Mouse (Mus musculus) cerebellum, adult 9-11 months (tissue): Measurements from ENCODE around the gene Ssu2.

ENCODE experiments used
- DNase-seq: peaks from one replicate; pipeline ENCODE4 v3.0.0; 2022

Gene Ssu2

GRCm38 (mm10) chr6:112387947-112388346, at the start of gene Ssu2:
Gene Ssu2 (minus strand): TSS chr6:112388023.
- DNase-seq, result no peak

DNA sequence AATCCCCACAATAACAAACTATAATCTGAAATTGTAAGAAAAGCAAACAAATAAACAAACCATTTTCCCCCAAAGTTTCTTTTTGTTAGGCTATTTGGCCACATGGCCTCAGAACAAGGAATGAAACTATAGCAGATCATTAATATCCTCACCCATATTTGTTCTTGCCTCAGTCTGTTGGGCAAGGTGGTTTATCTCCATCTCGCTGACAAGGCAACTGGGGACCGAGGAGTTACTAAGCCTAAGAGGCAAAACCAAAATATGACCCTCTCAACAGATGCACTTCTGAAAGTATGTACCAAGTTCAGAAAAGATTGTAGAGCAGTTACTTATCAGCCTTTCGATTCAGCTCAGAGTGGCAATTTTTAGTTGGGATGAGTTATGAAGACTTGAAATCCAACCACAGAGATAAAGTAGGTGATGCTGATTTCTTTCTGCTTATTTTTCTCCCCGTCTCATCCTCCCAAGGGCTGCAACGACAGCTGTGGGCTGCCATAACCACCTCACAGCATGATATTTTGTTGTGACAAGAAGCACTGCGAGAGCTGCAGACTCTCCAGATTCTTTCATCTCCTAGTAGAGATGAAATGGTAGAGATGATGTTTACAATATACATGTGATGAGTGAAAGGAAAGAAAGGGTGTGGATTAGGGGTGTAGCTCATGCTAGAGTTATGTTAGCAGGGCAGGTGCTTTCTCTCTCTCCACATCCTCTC, 38.4 kb upstream of the Ssu2 start:
- DNase-seq, result no peak

- DNase-seq, result no peak
These were observed 36.1 kb upstream of the Ssu2 start for GRCm38 (mm10) chr6:112423746-112424501.

- no peak for DNase-seq
These were observed 33.1 kb upstream of the Ssu2 start for GRCm38 (mm10) chr6:112420883-112421282.

DNA sequence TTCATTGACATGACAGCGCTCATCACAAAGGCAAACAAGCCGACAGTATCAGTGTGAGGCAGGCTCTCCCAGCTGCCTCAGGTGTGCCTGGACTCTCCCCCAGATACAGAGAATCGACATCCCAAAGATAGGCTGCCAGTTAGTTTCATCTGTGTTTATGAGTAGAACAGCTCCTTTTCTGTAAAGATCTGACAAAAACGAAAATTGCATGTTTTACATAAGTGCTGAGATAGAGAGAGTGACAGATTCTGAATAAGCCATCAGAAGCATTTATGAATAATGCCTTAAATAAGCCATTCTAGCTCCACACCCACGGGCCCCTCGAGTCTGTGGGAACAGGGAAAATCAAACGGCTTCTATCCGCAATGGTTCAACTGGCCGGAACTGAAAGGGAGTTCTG, 31.5 kb upstream of the Ssu2 start:
- DNase-seq, result no peak

DNA sequence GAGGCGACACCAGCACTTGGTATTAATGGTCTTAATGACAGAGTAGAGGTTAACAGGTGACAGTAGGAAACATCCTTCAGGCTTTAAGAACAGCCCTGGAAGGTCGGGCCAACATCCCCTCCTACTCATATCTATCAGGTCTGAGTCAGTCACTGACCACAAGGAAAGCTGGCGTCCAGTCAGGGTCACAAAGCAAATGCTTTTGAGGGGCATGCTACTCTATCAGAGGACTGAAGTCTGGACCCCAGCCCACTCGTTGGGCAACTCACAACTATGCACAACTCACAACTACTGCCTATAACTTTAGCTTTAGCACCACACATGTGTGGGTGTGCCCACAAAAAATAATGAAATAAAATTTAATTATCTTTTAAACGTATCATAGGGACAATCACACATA, 16.3 kb upstream of the Ssu2 start:
- DNase-seq, result no peak

DNA sequence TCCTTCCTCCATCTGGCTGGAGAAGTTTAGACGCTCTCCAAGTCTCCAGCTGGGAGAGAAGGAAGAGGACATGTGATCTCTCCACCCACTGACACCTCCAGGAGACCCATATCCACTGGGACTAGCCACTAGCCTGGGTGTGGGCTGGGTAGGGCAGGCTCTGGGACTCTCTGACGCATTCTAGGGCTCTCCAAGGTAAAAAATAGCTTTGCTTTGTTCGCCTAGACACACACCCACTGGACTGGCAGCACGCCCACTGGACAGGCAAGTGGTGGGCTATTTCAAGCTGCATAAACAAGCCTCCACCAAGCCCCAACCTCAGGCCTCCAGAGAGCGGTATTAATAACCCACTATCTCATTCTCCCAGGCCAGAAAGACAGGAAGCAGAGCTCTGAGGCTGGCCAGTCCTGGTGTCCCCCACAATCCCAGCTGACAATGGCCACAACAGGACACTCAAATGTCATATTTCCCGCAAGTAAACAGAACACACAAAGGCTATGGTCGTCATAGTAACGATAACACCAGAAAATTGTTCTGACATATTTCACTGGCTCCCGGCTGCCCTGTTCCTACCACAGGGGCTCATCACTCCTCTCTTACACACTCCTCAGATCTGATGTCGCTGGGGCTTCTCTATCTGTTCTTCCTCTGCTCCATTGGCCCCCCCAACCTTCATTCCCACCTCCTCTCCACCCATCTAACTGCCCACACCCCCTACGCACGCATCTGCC, 14.3 kb upstream of the Ssu2 start:
- no peak for DNase-seq

DNA sequence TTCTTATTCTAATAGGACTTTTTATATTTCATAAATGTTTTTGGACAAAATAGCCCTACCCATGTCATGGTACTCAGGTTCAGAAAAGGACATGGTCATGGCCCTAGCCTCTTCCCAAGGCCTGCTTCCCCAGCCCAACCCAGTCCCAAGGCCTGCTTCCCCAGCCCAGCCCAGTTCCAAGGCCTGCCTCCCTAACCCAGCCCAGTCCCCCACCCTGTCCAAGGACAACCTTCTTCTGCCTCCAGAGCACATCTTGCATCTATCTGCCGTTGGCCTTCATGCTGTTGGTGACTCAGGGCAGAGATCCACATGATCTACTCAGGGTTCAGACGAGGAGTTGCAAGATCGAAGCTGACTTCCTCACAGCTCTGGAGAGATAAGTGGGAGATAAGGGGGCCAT, 9.5 kb upstream of the Ssu2 start:
- DNase-seq, result no peak

DNA sequence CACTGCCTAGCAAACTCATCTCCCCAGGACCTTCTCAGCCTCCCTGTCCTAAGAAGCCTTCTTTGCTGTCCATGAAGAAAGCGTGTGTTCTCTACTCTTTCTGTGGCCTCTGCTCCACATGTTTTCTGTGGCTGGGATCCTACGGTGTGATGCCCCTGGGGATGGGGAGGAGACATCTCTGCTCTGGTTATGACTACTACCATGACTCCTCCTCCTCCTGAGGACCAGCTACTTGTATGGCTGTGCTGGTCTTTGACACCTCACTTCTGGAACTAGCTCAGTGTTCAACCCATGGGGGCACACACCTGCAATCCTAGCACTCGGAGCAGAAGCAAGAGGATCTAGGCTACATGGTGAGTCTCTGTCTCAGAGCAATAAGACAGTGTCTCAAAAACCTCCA, 8.5 kb upstream of the Ssu2 start:
- DNase-seq, result no peak

DNA sequence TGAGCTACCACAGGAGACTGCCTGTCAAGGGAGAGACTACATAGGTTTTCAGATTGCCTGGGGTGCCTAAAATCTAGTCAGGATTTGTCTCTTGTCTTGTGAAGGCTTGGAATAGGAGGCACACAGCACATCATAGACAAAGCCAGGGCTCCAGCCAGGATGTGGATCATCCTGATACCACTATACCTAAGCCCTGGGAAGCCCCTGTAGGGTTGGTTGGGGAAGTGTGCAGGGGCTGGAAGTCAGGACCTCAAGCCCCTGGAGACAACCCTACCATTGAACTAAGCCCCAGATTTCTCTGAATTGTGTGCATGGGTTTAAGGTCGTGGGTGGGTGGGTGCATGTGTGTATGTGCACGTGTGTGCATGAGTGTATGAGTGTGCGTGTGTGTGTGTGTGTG, 562 bp upstream of the Ssu2 start:
- no peak for DNase-seq

DNA sequence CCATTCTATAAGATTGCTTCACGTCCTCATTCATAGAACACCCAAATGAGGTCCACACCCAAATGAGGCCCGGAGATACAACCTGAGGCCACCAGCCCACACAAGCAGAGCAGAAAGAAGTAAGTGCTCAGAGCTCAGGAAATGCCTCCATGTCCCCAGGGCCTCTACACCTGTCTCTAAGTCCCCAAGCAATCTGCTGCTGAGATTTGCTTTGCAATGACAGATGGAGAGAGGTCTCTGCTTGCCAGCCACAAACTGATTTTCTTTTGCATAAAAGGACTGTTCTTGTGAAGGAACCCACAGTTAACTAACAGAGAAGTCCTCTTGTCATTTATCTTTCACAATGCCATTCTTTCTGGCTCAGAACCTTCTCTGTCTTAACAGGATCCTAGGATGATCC, 1.6 kb downstream of the Ssu2 start:
- DNase-seq, result peak; percentile 11

DNA sequence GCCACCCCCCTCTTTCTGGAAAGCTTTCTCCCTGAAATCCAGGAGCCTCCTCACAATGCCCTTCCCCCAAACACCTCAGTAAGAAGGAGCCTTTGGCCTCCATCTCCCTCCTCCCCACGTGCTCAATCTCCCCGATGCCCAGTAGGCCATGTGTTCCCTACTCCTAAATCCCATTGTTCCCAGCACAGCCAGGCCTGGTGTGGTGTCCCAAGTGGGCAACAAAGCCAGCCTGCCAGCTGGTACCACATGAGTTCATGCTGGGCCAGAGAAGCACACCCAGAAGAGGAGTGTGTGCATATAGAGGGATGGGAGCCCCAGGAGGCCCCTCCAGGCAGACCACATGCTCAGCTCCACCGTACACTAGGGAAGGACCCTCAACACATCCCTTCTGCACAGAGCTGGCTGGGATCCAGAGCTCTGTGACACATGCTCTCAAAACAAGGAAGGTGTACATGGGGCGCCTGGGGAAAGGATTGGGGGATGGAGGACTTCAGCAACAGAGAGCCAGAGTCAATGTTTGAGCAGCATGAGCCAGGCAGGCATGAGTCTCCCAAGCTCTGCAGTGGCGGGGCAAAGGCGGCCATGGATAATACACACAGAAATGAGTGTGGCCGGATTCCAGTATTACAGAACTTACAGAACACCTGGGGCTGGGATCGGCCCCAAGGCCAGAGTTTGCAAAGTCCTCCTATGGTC, 4.7 kb downstream of the Ssu2 start:
- no peak for DNase-seq

DNA sequence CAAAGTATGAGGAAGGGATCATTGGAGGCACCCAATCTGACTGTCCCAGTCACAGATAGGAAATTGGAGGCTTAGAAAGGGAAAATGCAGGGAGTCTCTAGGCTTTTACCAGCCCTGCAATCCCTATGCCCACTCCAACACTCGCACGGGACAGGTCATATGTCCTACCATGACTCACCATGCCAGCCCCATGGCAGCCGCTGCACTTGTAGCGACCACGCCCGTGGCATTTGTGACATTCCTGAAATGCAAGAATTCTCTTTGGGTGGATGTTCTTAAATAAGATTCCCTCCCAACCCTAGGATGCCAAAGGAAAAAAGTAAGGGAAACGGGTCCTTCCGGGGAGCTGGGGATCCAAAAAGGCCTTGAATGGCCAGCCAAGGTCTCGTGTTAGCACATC, 8.8 kb downstream of the Ssu2 start:
- DNase-seq, result no peak

DNA sequence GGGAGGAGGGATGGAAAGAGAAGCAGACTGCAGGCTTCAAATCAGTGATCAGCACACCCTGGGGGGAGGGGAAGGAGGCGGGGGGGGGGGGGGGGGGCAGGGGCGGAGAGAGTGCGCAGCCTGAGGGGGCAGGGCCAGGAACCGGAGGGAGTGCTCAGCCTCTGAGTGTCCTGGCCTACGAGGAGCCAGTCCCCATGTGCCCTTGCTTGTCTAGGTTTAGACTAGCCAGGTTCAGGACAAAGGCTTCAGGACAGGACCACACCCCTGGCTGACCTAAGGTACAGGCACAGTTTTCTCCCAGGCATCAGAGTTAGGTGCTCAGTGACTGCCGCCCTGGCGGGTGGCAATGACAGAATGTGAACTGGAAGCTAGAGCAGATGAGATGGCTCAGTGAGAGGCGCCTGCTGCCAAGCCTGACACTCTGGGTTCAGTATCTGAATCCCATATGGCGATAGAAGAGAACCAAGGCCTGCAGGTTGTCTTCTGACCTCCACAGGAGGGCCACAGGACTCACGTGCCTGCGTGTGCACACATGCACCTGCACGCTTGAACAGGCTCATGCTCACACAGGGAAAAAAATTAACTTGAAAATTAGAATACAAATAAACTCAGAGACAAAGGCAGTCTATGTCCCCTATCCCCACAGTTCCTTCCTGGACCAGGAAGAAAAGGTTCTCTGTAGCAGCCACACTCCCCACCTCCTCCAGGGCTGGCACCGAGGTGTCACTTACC, 12.0 kb downstream of the Ssu2 start:
- no peak for DNase-seq

DNA sequence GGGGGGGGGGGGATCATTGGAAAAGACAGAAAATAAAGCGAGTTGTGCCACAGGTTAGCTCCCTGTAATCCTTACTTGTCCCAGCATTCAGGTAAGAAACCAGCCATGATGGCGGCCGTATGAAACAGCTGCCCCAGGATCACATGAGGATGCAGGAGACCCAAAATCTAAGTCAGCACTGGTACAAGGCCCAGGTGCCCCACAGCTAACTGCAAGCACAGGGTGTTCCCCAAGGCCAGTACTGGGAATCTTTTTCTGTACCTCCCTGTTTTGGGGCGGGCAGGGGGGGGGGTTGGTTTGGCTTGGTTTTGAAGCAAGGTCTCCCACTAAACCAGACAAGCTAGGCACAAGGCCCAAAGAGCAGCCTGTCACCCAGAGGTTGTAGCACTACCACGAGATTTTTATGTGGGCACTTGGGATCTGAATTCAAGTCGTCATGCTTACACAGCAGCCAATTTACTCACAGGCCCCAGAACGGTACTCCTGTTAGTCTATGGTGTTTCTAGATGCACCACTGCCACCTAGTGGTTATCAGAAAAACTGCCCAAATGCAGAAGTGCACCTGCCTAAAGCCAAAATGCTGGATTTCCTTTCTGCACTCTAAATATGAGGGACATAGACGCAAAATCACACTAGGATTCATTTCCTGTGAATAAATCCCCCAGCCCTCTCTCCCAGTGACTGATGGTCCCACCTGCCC, 13.8 kb downstream of the Ssu2 start:
- DNase-seq, result no peak

GRCm38 (mm10) chr6:112365294-112365693, 22.5 kb downstream of the Ssu2 start:
- DNase-seq, result no peak

DNA sequence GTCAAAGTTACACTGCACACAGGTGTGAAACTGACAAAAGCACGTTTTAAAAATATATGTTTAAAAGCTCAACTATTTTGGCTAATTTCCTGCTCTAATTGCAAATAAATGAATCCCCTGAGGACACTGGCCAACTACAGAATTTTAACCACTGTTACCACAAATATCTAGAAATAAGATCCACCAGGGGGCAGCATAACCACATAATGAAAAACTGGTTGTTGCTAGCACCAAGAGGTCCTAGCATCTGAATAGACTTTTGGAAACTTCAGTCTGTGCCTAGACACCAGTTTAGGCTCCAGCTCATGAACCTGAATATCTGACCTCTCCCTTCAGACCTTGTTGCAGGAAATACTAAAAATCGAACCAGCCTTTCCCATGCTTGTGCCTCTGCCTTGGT, 23.2 kb downstream of the Ssu2 start:
- DNase-seq, result no peak

DNA sequence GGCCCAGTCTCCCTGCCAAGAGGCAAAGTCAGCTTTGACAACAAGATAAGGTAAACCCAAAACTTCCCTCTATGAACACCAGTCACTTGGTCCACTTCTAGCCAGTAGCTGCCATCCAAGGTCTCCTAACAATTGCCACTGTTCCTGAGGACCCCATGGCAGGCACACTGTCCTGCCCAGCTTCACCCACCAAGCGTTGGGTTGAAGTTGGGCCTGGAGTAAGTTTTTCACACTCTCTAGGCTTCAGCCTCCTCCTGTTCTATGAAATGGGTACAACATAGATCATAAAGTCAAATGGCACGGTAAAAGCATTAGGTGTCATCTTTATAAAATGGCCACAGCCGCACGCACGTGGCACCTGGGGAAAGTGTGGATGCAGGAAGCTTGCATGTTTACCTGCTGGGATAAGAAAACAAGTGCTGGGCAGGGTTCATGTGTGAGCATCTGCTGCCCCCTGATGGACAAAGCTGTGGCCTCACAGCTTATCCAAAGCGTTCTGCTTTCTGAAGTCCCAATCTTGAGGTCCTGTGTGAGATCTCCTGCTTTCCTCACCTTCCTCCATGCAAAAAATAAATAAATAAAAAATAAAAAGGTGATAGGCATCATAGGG, 25.4 kb downstream of the Ssu2 start:
- peak; percentile 18 for DNase-seq

DNA sequence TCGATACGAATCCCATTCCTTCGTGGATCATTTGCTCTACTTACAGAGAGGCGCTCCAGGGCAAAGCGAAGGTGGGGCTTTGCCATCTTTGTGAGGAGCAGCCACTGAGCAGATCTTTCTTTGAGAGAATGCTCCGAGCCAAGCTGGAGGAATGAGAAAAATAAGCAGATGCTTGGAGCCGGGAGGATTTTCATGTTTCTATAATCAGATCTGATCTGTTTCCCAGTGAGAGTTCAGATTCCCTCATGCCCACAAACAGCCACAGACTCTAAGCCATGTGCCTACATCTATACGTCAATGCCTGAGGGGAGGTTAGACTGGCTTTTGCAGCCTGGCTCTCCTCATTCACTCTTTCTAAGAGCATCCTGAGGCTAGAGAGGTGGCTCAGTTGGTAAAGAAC, 27.1 kb downstream of the Ssu2 start:
- DNase-seq, result no peak

DNA sequence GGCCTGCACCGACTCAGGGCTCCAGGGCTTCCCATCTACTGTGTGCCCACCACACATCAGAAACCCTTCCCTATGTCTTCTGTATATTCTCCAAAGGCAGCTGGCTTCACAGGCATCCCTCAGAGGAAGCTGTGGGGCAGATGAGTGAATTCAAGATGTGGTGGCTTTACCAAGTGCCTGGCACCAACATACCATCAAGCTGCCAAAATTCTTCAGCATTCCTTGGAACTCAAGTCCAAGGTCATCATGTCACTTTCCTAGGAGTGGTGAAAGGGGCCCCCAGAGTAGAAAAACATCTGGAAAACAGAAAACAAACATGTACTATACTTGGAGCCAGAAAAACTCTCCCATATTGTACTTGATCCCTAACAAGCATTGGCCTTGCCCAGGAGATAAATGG, 28.5 kb downstream of the Ssu2 start:
- DNase-seq, result no peak

DNA sequence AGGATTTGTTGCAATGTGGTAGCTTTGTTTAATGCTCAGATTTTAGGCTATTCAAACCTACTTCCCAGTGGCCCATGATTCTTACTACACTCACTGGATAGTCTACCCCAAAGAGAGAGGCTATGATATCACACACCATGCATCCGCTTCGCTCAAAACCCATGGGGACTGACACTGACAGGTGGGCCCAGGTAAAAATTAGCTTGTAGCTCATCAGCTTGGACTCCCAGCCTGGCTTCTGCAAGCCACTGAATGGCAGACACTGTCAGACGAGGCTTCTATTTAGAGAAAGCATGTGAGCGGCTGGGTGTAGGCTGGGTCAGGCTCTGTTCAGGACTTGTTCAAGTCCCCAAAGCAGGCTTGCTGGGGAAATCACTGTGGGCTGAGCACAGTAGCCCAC, 37.4 kb downstream of the Ssu2 start:
- DNase-seq, result no peak

GRCm38 (mm10) chr6:112339016-112339415, 48.8 kb downstream of the Ssu2 start:
- no peak for DNase-seq
